Mouse (Mus musculus): Measurements from ENCODE around the gene 2310034G01Rik. TPM values are rescaled to one million over a fixed set of nuclear protein-coding genes. Genes with fewer than 3 reads are reported as not detected.
A peak's percentile ranks its signal among the peaks of the same experiment; 100 is the strongest.

The 2310034G01Rik gene
- polyA plus RNA-seq, 1 experiment from 2014 or later, result 3.1 TPM

DNA sequence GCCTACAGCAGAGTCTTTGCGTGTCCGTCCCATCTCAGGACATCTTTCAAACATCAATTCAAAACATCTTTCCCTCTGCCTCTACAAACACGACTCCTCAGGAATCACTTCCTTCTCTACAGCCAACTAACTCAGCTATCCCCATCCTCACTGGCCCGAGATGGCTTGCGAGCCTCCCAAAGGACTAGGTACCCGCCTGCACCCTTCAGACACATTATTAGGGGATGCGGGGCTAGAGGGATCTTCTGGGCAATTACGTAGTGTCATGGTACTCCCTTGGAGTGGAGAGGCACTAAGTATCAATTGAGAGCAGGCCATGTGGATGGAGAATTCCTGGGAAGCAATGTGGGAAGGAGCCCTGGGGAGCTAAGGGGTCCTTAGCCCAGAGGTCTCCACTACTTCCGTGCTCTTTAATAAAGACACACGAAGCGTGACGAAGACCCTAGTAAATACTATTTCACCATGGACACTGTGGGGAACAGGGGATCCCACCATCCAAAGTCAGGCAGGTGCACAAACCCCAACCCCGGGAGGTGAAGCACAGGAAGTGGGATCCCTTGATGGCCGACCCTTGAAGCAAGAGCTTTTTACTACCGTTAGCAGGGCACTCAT, 12.3 kb downstream of the 2310034G01Rik start:
- WGBS, result 28% methylated on average over 15 of the region's 15 CpGs
- no peak for DNase-seq
- H3K27ac ChIP-seq (replicated peaks; ENCODE audit: low read depth, low read length), result peak overlapping the region; percentile 80
- ATAC-seq (ENCODE audit: low FRiP score, low TSS enrichment), result no peak; the same call in none of the 2 replicates
- peaks cover 20% of the 10 kb centered on the region for H3K4me1 ChIP-seq (ENCODE audit: control insufficient read depth, insufficient read depth, low read length)
- H3K27me3 ChIP-seq (ENCODE audit: control insufficient read depth, insufficient read depth, low read length), result no peaks in the 10 kb centered on the region
- peak overlapping the region; percentile 80 for H3K9ac ChIP-seq (replicated peaks; ENCODE audit: low read length)
- 0 out of 2 replicates have a peak, but pooled peaks cover 1% of the 10 kb centered on the region for H3K36me3 ChIP-seq (ENCODE audit: control insufficient read depth, insufficient read depth, low read length)
- H3K4me2 ChIP-seq (ENCODE audit: low read length), result peak overlapping the region; percentile 89
- H3K9me3 ChIP-seq (ENCODE audit: control insufficient read depth, low read length), result no peaks in the 10 kb centered on the region
- peak overlapping the region; percentile 74 for H3K4me3 ChIP-seq (replicated peaks; ENCODE audit: low read depth, low read length)

GRCm38 (mm10) chr19:46333906-46334305, 16.2 kb downstream of the 2310034G01Rik start:
- H3K4me3 ChIP-seq (replicated peaks; ENCODE audit: low read depth, low read length), result no peak overlapping the region
- no peaks in the 10 kb centered on the region for H3K27me3 ChIP-seq (ENCODE audit: control insufficient read depth, insufficient read depth, low read length)
- H3K4me2 ChIP-seq (ENCODE audit: low read length), result no peak overlapping the region
- no peaks in the 10 kb centered on the region for H3K9me3 ChIP-seq (ENCODE audit: control insufficient read depth, low read length)
- no peak for ATAC-seq (ENCODE audit: low FRiP score, low TSS enrichment)
- DNase-seq, result no peak
- WGBS, result 87% methylated on average over 3 of the region's 3 CpGs
- peaks cover 25% of the 10 kb centered on the region for H3K4me1 ChIP-seq (ENCODE audit: control insufficient read depth, insufficient read depth, low read length)
- H3K9ac ChIP-seq (replicated peaks; ENCODE audit: low read length), result no peak overlapping the region
- peaks cover 28% of the 10 kb centered on the region for H3K36me3 ChIP-seq (ENCODE audit: control insufficient read depth, insufficient read depth, low read length)
- no peak overlapping the region for H3K27ac ChIP-seq (replicated peaks; ENCODE audit: low read depth, low read length)

DNA sequence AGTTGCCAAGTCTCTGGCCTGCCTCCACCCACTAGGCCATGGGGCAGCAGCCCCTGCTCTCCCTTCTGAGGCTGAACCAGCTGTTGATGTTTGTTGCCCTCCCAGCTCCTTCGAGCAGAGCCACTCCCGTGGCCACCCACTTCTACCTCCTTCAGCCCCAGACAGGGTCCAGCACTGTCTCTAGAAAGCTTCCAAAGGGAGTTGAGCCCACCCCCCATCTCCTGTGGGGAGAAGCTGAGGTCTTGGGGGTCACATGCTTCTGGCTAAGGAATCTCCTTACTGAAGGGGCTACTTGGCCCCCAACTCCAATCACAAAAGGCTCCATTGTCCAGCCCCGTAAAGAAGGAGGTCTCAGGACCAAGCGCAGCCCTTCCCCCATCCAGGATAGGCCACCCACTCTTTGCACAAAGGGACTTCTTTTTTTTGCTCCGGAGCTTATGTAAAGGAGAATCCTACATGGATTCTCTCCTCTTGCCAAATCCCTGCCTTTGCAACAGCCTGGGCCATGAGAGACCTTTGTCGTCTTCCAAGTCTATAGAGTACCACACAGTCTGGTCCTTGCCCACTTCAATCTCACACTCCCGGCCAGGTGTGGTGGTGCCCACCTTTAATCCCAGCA, 17.3 kb downstream of the 2310034G01Rik start:
- H3K4me2 ChIP-seq (ENCODE audit: low read length), result no peak overlapping the region
- H3K4me3 ChIP-seq (replicated peaks; ENCODE audit: low read depth, low read length), result no peak overlapping the region
- H3K27me3 ChIP-seq (ENCODE audit: control insufficient read depth, insufficient read depth, low read length), result no peaks in the 10 kb centered on the region
- no peak for DNase-seq
- 31% methylated on average over 7 of the region's 7 CpGs for WGBS
- no peaks in the 10 kb centered on the region for H3K9me3 ChIP-seq (ENCODE audit: control insufficient read depth, low read length)
- no peak overlapping the region for H3K9ac ChIP-seq (replicated peaks; ENCODE audit: low read length)
- peaks cover 23% of the 10 kb centered on the region for H3K4me1 ChIP-seq (ENCODE audit: control insufficient read depth, insufficient read depth, low read length)
- no peak overlapping the region for H3K27ac ChIP-seq (replicated peaks; ENCODE audit: low read depth, low read length)
- H3K36me3 ChIP-seq (ENCODE audit: control insufficient read depth, insufficient read depth, low read length), result peaks cover 28% of the 10 kb centered on the region
- no peak for ATAC-seq (ENCODE audit: low FRiP score, low TSS enrichment)

GRCm38 (mm10) chr19:46331936-46332335, 18.2 kb downstream of the 2310034G01Rik start:
- DNase-seq (no peak), ATAC-seq (ENCODE audit: low FRiP score, low TSS enrichment) (no peak)
- 93% methylated on average over 3 of the region's 3 CpGs for WGBS
- Histone ChIP-seq H3K9me3 (ENCODE audit: control insufficient read depth, low read length) (no peaks in the 10 kb centered on the region), H3K27me3 (ENCODE audit: control insufficient read depth, insufficient read depth, low read length) (no peaks in the 10 kb centered on the region), H3K4me1 (ENCODE audit: control insufficient read depth, insufficient read depth, low read length) (peaks cover 18% of the 10 kb centered on the region), H3K4me2 (ENCODE audit: low read length) (no peak overlapping the region), H3K27ac (replicated peaks; ENCODE audit: low read depth, low read length) (no peak overlapping the region), H3K36me3 (ENCODE audit: control insufficient read depth, insufficient read depth, low read length) (peaks cover 28% of the 10 kb centered on the region), H3K4me3 (replicated peaks; ENCODE audit: low read depth, low read length) (no peak overlapping the region), H3K9ac (replicated peaks; ENCODE audit: low read length) (no peak overlapping the region)

DNA sequence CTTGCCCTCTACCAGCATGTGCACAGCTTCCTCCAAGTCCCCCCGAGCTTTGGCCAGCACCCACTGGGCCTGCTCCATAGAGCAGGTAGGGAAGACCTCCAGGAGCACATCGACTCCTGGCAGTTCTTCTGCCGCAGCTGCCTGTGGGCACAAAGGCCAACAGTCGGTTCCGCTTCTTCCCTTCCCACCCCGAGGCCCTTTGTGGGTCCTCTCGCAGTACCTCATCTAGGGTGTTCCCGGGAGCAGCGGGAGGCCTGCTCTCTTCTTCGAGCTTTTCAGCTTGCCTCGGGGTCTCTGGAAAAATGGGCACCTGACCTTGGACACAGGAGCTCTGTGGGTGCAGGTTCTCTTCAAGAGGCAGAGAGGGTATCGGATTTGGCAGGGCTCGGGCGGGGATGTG, 18.8 kb downstream of the 2310034G01Rik start:
- DNase-seq, result no peak
- Histone ChIP-seq H3K27me3 (ENCODE audit: control insufficient read depth, insufficient read depth, low read length) (no peaks in the 10 kb centered on the region), H3K27ac (replicated peaks; ENCODE audit: low read depth, low read length) (no peak overlapping the region), H3K4me3 (replicated peaks; ENCODE audit: low read depth, low read length) (no peak overlapping the region), H3K9me3 (ENCODE audit: control insufficient read depth, low read length) (no peaks in the 10 kb centered on the region), H3K36me3 (ENCODE audit: control insufficient read depth, insufficient read depth, low read length) (peaks cover 28% of the 10 kb centered on the region), H3K4me2 (ENCODE audit: low read length) (no peak overlapping the region), H3K4me1 (ENCODE audit: control insufficient read depth, insufficient read depth, low read length) (peaks cover 18% of the 10 kb centered on the region), H3K9ac (replicated peaks; ENCODE audit: low read length) (no peak overlapping the region)
- no peak for ATAC-seq (ENCODE audit: low FRiP score, low TSS enrichment)
- 94% methylated on average over 14 of the region's 14 CpGs for WGBS

GRCm38 (mm10) chr19:46330696-46331095, 19.4 kb downstream of the 2310034G01Rik start:
- WGBS, result 93% methylated on average over 12 of the region's 12 CpGs
- Histone ChIP-seq H3K9ac (replicated peaks; ENCODE audit: low read length) (no peak overlapping the region), H3K27ac (replicated peaks; ENCODE audit: low read depth, low read length) (no peak overlapping the region), H3K9me3 (ENCODE audit: control insufficient read depth, low read length) (no peaks in the 10 kb centered on the region), H3K4me2 (ENCODE audit: low read length) (no peak overlapping the region; the same call in 1 of the 2 replicates), H3K4me3 (replicated peaks; ENCODE audit: low read depth, low read length) (no peak overlapping the region), H3K4me1 (ENCODE audit: control insufficient read depth, insufficient read depth, low read length) (peaks cover 18% of the 10 kb centered on the region), H3K27me3 (ENCODE audit: control insufficient read depth, insufficient read depth, low read length) (no peaks in the 10 kb centered on the region), H3K36me3 (ENCODE audit: control insufficient read depth, insufficient read depth, low read length) (peaks cover 28% of the 10 kb centered on the region)
- DNase-seq (no peak), ATAC-seq (ENCODE audit: low FRiP score, low TSS enrichment) (no peak)

GRCm38 (mm10) chr19:46329951-46330350, 20.2 kb downstream of the 2310034G01Rik start:
- peak overlapping the region; percentile 67; the same call in 1 of the 2 replicates for H3K4me3 ChIP-seq (replicated peaks; ENCODE audit: low read depth, low read length)
- no peak overlapping the region for H3K27ac ChIP-seq (replicated peaks; ENCODE audit: low read depth, low read length)
- ATAC-seq (ENCODE audit: low FRiP score, low TSS enrichment) (no peak), DNase-seq (peak; percentile 86)
- no peak overlapping the region for H3K9ac ChIP-seq (replicated peaks; ENCODE audit: low read length)
- no peaks in the 10 kb centered on the region for H3K9me3 ChIP-seq (ENCODE audit: control insufficient read depth, low read length)
- peaks cover 22% of the 10 kb centered on the region for H3K4me1 ChIP-seq (ENCODE audit: control insufficient read depth, insufficient read depth, low read length)
- peak overlapping the region; percentile 99 for H3K4me2 ChIP-seq (ENCODE audit: low read length)
- no peaks in the 10 kb centered on the region for H3K27me3 ChIP-seq (ENCODE audit: control insufficient read depth, insufficient read depth, low read length)
- H3K36me3 ChIP-seq (ENCODE audit: control insufficient read depth, insufficient read depth, low read length), result peaks cover 28% of the 10 kb centered on the region
- WGBS, result 5% methylated on average over 16 of the region's 16 CpGs

DNA sequence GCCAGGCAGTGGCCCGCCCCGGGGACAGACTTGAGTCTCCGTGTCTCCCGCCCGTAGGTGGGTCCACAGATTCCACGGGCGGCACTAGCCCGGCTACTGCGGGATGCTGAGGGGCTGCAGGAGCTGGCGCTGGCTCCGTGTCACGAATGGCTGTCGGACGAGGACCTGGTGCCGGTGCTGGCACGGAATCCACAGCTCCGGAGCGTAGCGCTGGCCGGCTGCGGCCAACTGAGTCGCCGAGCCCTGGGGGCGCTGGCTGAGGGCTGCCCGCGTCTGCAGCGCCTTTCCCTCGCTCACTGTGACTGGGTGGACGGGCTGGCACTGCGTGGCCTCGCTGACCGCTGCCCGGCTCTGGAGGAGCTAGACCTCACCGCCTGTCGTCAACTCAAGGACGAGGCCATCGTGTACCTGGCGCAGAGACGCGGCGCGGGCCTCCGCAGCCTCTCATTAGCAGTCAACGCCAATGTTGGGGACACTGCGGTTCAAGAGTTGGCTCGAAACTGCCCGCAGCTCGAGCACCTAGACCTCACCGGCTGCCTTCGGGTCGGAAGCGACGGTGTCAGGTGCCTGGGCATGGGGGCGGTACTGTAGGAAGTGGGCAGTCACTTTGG, 21.0 kb downstream of the 2310034G01Rik start:
- no peak for DNase-seq
- H3K36me3 ChIP-seq (ENCODE audit: control insufficient read depth, insufficient read depth, low read length), result peaks cover 28% of the 10 kb centered on the region
- peaks cover 25% of the 10 kb centered on the region for H3K4me1 ChIP-seq (ENCODE audit: control insufficient read depth, insufficient read depth, low read length)
- H3K4me3 ChIP-seq (replicated peaks; ENCODE audit: low read depth, low read length), result peak overlapping the region; percentile 67
- no peaks in the 10 kb centered on the region for H3K27me3 ChIP-seq (ENCODE audit: control insufficient read depth, insufficient read depth, low read length)
- H3K27ac ChIP-seq (replicated peaks; ENCODE audit: low read depth, low read length), result peak overlapping the region; percentile 97
- no peaks in the 10 kb centered on the region for H3K9me3 ChIP-seq (ENCODE audit: control insufficient read depth, low read length)
- peak overlapping the region; percentile 61 for H3K9ac ChIP-seq (replicated peaks; ENCODE audit: low read length)
- ATAC-seq (ENCODE audit: low FRiP score, low TSS enrichment), result no peak; the same call in 1 of the 2 replicates
- 2% methylated on average over 54 of the region's 54 CpGs for WGBS
- peak overlapping the region; percentile 99 for H3K4me2 ChIP-seq (ENCODE audit: low read length)
